Mouse (Mus musculus) intestine, embryonic 14.5 days (tissue): ENCODE data around the gene Ms4a15. TPM values are rescaled to one million over a fixed set of nuclear protein-coding genes. Genes with fewer than 3 reads are reported as not detected.

Source experiments
- ATAC-seq: fragments of 200-750 bp; cut with Nextera tagmentation; replicated peaks from 2 replicates; pipeline ENCODE4 v1.8.0; 2017; ENCODE audit warnings: low read depth, moderate number of reproducible peaks, moderate TSS enrichment, moderate library complexity; ENCODE audit not compliant: low FRiP score, low TSS enrichment
- DNase-seq: peaks from one replicate; pipeline ENCODE4 v3.0.0-alpha.2; 2018; ENCODE audit warnings: low spot score
- H3K27ac ChIP-seq: fragments of 300-500 bp; sonication (generic); 2 replicates; pipeline ENCODE4 v1.5.1; 2014; ENCODE audit warnings: low read depth, mild to moderate bottlenecking, control low read depth
- H3K27me3 ChIP-seq: fragments of 300-500 bp; sonication (generic); replicated peaks from 2 replicates; pipeline ENCODE4 v1.6.1; 2014; ENCODE audit warnings: low read length, control low read depth; ENCODE audit not compliant: control insufficient read depth, insufficient read depth
- H3K36me3 ChIP-seq: fragments of 300-500 bp; sonication (generic); 2 replicates; pipeline ENCODE4 v1.6.1; 2014; ENCODE audit warnings: low read length, control low read depth; ENCODE audit not compliant: control insufficient read depth, insufficient read depth
- H3K4me1 ChIP-seq: fragments of 300-500 bp; sonication (generic); replicated peaks from 2 replicates; pipeline ENCODE4 v1.6.1; 2014; ENCODE audit warnings: low read length, control low read depth, mixed read lengths; ENCODE audit not compliant: control insufficient read depth, insufficient read depth
- H3K4me2 ChIP-seq: fragments of 300-500 bp; sonication (generic); 2 replicates; pipeline ENCODE4 v1.6.1; 2014; ENCODE audit warnings: low read length
- H3K4me3 ChIP-seq: fragments of 300-500 bp; sonication (generic); 2 replicates; pipeline ENCODE4 v1.5.1; 2014; ENCODE audit warnings: low read depth, low read length, control low read depth, mixed read lengths
- H3K9ac ChIP-seq: fragments of 300-500 bp; sonication (generic); 2 replicates; pipeline ENCODE4 v1.6.1; 2014; ENCODE audit warnings: mild to moderate bottlenecking, low read length
- H3K9me3 ChIP-seq: fragments of 300-500 bp; sonication (generic); 2 replicates; pipeline ENCODE4 v1.6.1; 2016; ENCODE audit warnings: low read length, control low read depth; ENCODE audit not compliant: control insufficient read depth
- WGBS: fragments of 180-500 bp; shearing (Covaris S2); extraction: QIAGEN DNeasy Blood & Tissue Kit; methylation state at CpG from one replicate; pipeline ENCODE4 v1.1.7; 2014; 5-methylcytosine and 5-hydroxymethylcytosine counted together
- polyA plus RNA-seq: library from polyadenylated mRNA; unstranded; fragments of >200 nt; fragmentation: Nextera tagmentation; extraction: Ambion mirVana; gene quantifications from 2 replicates; pipeline ENCODE4 v1.2.1, GENCODE M21; 2014

The Ms4a15 gene
- polyA plus RNA-seq, 1 experiment from 2014 or later, result 0.34 TPM

DNA sequence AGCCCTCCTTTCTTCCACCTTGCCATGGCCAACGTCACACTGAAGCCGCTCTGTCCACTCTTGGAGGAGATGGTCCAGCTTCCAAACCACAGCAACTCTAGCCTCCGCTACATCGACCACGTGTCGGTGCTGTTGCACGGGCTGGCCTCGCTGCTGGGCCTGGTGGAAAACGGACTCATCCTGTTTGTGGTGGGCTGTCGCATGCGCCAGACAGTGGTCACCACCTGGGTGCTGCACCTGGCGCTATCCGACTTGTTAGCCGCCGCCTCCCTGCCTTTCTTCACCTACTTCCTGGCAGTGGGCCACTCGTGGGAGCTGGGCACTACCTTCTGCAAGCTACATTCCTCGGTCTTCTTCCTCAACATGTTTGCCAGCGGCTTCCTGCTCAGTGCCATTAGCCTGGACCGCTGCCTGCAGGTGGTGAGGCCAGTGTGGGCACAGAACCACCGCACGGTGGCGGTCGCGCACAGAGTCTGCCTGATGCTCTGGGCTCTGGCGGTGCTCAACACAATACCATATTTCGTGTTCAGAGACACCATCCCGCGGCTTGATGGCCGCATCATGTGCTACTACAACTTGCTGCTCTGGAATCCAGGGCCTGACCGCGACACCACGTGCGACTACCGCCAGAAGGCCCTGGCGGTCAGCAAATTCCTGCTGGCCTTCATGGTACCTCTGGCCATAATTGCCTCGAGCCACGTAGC is 52.8 kb downstream of the Ms4a15 start:
- 19% methylated on average over 37 of the region's 37 CpGs for WGBS
- Histone ChIP-seq H3K4me1 (peaks cover 8% of the 10 kb centered on the region), H3K4me3 (peak overlapping the region; percentile 29), H3K27ac (no peak overlapping the region), H3K9me3 (no peaks in the 10 kb centered on the region), H3K27me3 (no peaks in the 10 kb centered on the region), H3K4me2 (peak overlapping the region; percentile 77), H3K9ac (peak overlapping the region; percentile 46), H3K36me3 (peaks cover 35% of the 10 kb centered on the region)
- DNase-seq (peak; percentile 85), ATAC-seq (peak; percentile 90)

- H3K4me3 ChIP-seq, result no peak overlapping the region
- H3K36me3 ChIP-seq, result peaks cover 20% of the 10 kb centered on the region
- DNase-seq (no peak), ATAC-seq (no peak)
- no peak overlapping the region for H3K9ac ChIP-seq
- H3K27ac ChIP-seq, result no peak overlapping the region
- WGBS, result 30% methylated on average over 3 of the region's 3 CpGs
- no peak overlapping the region for H3K4me2 ChIP-seq
- peaks cover 8% of the 10 kb centered on the region for H3K4me1 ChIP-seq
- H3K9me3 ChIP-seq, result no peaks in the 10 kb centered on the region
- H3K27me3 ChIP-seq, result no peaks in the 10 kb centered on the region
These were observed 54.3 kb downstream of the Ms4a15 start for GRCm38 (mm10) chr19:10938771-10939170.

GRCm38 (mm10) chr19:10937110-10937563 is 55.9 kb downstream of the Ms4a15 start, which contains the start of gene Ptgdr2:
Gene Ptgdr2, plus strand, starts transcription at chr19:10937160.
- Histone ChIP-seq H3K9me3 (no peaks in the 10 kb centered on the region), H3K9ac (no peak within 1 kb of the TSS), H3K4me1 (peaks cover 8% of the 10 kb centered on the region), H3K27ac (no peak within 1 kb of the TSS), H3K36me3 (peaks cover 4% of the 10 kb centered on the region), H3K4me2 (no peak within 1 kb of the TSS), H3K4me3 (no peak within 1 kb of the TSS), H3K27me3 (no peaks in the 10 kb centered on the region)
- WGBS, result 38% methylated on average over 5 of the region's 5 CpGs
- ATAC-seq, result no peak
- no peak for DNase-seq

GRCm38 (mm10) chr19:10936077-10936476 is 57.0 kb downstream of the Ms4a15 start:
- 89% methylated on average over 5 of the region's 5 CpGs for WGBS
- no peak overlapping the region for H3K4me2 ChIP-seq
- no peaks in the 10 kb centered on the region for H3K36me3 ChIP-seq
- no peak overlapping the region for H3K9ac ChIP-seq
- no peak overlapping the region for H3K27ac ChIP-seq
- H3K27me3 ChIP-seq, result no peaks in the 10 kb centered on the region
- no peak overlapping the region for H3K4me3 ChIP-seq
- H3K9me3 ChIP-seq, result no peaks in the 10 kb centered on the region
- DNase-seq, result no peak
- H3K4me1 ChIP-seq, result peaks cover 5% of the 10 kb centered on the region
- no peak for ATAC-seq

GRCm38 (mm10) chr19:10935029-10935428 is 58.0 kb downstream of the Ms4a15 start:
- Histone ChIP-seq H3K27me3 (no peaks in the 10 kb centered on the region), H3K4me1 (no peaks in the 10 kb centered on the region), H3K4me2 (no peak overlapping the region), H3K36me3 (no peaks in the 10 kb centered on the region), H3K4me3 (no peak overlapping the region), H3K9ac (no peak overlapping the region), H3K27ac (peak overlapping the region; percentile 47; the same call in 1 of the 2 replicates), H3K9me3 (no peaks in the 10 kb centered on the region)
- WGBS, result 47% methylated on average over 5 of the region's 5 CpGs
- no peak for ATAC-seq
- DNase-seq, result no peak

- Histone ChIP-seq H3K27ac (no peak overlapping the region), H3K9me3 (no peaks in the 10 kb centered on the region), H3K4me3 (no peak overlapping the region), H3K27me3 (no peaks in the 10 kb centered on the region), H3K4me1 (peaks cover 3% of the 10 kb centered on the region; the same call in 1 of the 2 replicates), H3K36me3 (no peaks in the 10 kb centered on the region), H3K4me2 (no peak overlapping the region), H3K9ac (no peak overlapping the region)
- WGBS, result 58% methylated on average over 2 of the region's 2 CpGs
- DNase-seq, result no peak
- ATAC-seq, result no peak
These were observed 62.4 kb downstream of the Ms4a15 start for GRCm38 (mm10) chr19:10930641-10931040.

Other genes starting within 250 kb of the Ms4a15 start
- 0.11 TPM in 1 of 2 replicates, not detected in the other for gene Cd6, start 163.2 kb downstream of the Ms4a15 start, polyA plus RNA-seq
- gene Slc15a3, start 153.5 kb downstream of the Ms4a15 start, polyA plus RNA-seq, result 0.39 and 0.53 TPM in 2 replicates
- 50.6 and 54.6 TPM in 2 replicates for gene Tmem132a, start 123.3 kb downstream of the Ms4a15 start, polyA plus RNA-seq
- 91.1 and 91.7 TPM in 2 replicates for gene Tmem109, start 111.2 kb downstream of the Ms4a15 start, polyA plus RNA-seq
- gene Prpf19, start 98.0 kb downstream of the Ms4a15 start, polyA plus RNA-seq, result 45.5 TPM in 2 replicates
- not detected in 2 replicates for gene Zp1, start 72.6 kb downstream of the Ms4a15 start, polyA plus RNA-seq
- 0.07 TPM in 1 of 2 replicates, not detected in the other for gene Ptgdr2, start 56.1 kb downstream of the Ms4a15 start, polyA plus RNA-seq
- 29.7 and 32.4 TPM in 2 replicates for gene Ccdc86, start 44.0 kb downstream of the Ms4a15 start, polyA plus RNA-seq
- gene Ms4a10, start 18.6 kb downstream of the Ms4a15 start, polyA plus RNA-seq, result 7.9 TPM in 2 replicates
- gene Ms4a18, start 24.8 kb upstream of the Ms4a15 start, polyA plus RNA-seq, result 15.4 and 20.8 TPM in 2 replicates
- 4.6 and 8.3 TPM in 2 replicates for gene Ms4a8a, start 87.9 kb upstream of the Ms4a15 start, polyA plus RNA-seq
- gene 1700017D01Rik, start 137.6 kb upstream of the Ms4a15 start, polyA plus RNA-seq, result not detected in 2 replicates
- gene 1700025F22Rik, start 172.1 kb upstream of the Ms4a15 start, polyA plus RNA-seq, result not detected in 2 replicates
- not detected in 2 replicates for gene Ms4a13, start 203.5 kb upstream of the Ms4a15 start, polyA plus RNA-seq
- 0.16 TPM in 1 of 2 replicates, not detected in the other for gene Ms4a12, start 239.2 kb upstream of the Ms4a15 start, polyA plus RNA-seq